Mouse (Mus musculus) lung, postnatal 0 days (tissue): ENCODE measurements around the gene Sorbs1.

Experiments
- CTCF ChIP-seq: IDR thresholded peaks from 2 replicates; pipeline ENCODE4 v1.5.1; 2016; ENCODE audit warnings: antibody characterized with exemption, mild to moderate bottlenecking
- EP300 ChIP-seq: IDR thresholded peaks from 2 replicates; pipeline ENCODE4 v1.6.1; 2016; ENCODE audit warnings: antibody characterized with exemption, mild to moderate bottlenecking, control low read depth

DNA sequence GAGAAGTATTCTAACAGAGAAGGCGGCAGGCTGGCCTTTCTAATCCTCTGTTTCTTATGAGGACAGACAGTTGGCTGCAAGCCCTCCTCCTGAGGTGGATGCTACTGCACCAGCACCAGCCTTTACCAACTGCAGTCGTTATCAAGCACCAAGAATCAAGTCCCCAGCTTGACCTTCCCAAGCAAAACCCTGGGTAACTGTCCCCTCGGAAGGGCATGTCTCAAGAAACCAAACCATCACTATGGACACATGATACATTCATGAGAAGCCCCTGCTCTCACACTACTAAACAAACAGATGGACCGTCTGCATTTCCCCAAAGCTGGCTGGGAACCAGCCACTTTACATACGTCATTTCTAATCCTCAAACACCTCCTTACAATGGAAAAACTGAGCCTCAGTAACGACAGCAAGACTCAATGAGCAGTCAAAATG, 102.2 kb downstream of the Sorbs1 start:
- TF ChIP-seq CTCF (no peak), EP300 (no peak)
